Mouse (Mus musculus): ENCODE results near the gene Trpm5.

DNA sequence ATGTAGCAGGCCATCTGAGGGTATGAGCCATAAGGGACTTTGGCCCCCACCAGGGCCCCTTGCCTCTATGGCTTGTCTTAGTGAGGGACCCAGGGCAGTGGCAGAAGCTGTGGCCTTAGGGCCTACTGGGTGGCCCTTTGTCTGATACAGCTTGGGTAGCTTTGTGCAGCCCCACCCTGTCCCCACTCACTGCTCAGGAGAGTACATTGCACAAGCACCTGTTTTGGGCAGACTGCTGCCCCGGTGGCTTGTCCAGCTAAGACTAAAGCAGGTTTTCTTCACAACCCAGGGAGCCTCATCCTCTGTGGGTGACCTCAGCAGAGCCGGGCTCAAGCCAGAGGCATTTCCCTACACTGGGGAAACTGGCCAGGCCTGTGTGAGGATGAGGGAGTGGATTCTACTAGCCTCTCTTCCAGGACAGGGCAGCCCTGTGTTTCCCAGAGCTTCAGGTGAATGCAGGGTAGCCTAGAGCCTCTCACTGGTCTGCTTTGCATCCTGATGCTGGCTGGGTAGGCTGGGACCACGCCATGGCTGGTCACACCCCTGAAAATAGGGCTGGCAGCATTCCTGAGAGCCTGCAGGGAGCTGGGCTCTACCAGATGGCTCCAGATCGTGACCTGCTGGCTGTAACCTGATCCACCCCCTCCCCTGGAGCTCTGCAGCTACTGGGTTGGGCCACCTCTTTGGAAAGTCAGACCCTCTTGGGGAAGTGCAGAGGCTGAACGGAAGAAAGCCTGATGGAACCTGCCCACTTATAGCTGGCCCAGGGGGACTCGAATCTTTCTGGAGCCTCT lies 29.6 kb upstream of the Trpm5 start:
- TF ChIP-seq CTCF (IDR thresholded peaks at IDR 0.05) (no peak), EP300 (IDR thresholded peaks at IDR 0.05) (no peak)
